Mouse (Mus musculus): ENCODE measurements around the gene Wscd2. TPM values are rescaled to one million over a fixed set of nuclear protein-coding genes. Genes with fewer than 3 reads are reported as not detected.

Gene Wscd2
- polyA plus RNA-seq, 1 experiment = not detected

DNA sequence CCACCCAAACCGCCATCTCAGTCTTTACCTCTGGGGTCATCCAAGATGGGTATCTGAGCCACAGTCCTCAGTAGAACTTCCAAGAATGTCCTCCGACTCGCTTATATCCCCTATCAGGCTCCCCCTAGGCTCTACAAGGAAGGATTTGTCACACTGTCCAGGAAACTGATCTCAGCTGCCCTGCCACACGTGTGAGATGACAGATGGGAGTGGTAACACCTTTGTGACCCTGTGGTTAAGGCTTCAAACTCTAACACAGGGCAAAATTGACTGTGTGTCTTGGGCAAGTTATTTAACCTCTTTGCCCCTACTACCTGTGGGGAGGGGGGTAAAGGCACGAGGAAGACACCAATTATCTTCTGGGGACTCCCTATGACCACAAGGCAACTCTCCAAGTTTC, 149.0 kb downstream of the Wscd2 start:
- no peak overlapping the region for H3K4me3 ChIP-seq (replicated peaks)
- H3K27me3 ChIP-seq (replicated peaks) = peaks cover 78% of the 10 kb centered on the region
- TF ChIP-seq GATA1 (IDR thresholded peaks at IDR 0.05; ENCODE audit: borderline replicate concordance, low read length) = no peak
- TF ChIP-seq FLI1 (IDR thresholded peaks at IDR 0.05; ENCODE audit: low read length) = no peak
- no peaks in the 10 kb centered on the region for H3K36me3 ChIP-seq (replicated peaks; ENCODE audit: low read length)
- H3K4me1 ChIP-seq = peaks cover 49% of the 10 kb centered on the region
- H3K9me3 ChIP-seq = no peaks in the 10 kb centered on the region

Other genes starting within 250 kb of the Wscd2 start
- not detected in 2 replicates for gene Sgsm1, start 179.5 kb upstream of the Wscd2 start, polyA plus RNA-seq (2012; ENCODE audit: insufficient read depth, low replicate concordance)
- gene Aym1, start 133.0 kb upstream of the Wscd2 start, polyA plus RNA-seq (2012; ENCODE audit: insufficient read depth, low replicate concordance) = not detected in 2 replicates
- 4.3 TPM in 1 of 2 replicates, not detected in the other for gene Cmklr1, start 160.1 kb downstream of the Wscd2 start, polyA plus RNA-seq (2012; ENCODE audit: insufficient read depth, low replicate concordance)
- gene 1700069L16Rik, start 234.4 kb downstream of the Wscd2 start, polyA plus RNA-seq (2012; ENCODE audit: insufficient read depth, low replicate concordance) = not detected in 2 replicates
- 1.2 and 2.4 TPM in 2 replicates for gene Ficd, start 245.5 kb downstream of the Wscd2 start, polyA plus RNA-seq (2012; ENCODE audit: insufficient read depth, low replicate concordance)

All from megakaryocyte, embryonic 14.5 days (primary cell).